Mouse (Mus musculus): ENCODE measurements around the gene Gys1. TPM values are rescaled to one million over a fixed set of nuclear protein-coding genes. Genes with fewer than 3 reads are reported as not detected.

The Gys1 gene
- total and polyA plus RNA-seq, 3 experiments: 22.1 to 44.8 (median 36.7) TPM

DNA sequence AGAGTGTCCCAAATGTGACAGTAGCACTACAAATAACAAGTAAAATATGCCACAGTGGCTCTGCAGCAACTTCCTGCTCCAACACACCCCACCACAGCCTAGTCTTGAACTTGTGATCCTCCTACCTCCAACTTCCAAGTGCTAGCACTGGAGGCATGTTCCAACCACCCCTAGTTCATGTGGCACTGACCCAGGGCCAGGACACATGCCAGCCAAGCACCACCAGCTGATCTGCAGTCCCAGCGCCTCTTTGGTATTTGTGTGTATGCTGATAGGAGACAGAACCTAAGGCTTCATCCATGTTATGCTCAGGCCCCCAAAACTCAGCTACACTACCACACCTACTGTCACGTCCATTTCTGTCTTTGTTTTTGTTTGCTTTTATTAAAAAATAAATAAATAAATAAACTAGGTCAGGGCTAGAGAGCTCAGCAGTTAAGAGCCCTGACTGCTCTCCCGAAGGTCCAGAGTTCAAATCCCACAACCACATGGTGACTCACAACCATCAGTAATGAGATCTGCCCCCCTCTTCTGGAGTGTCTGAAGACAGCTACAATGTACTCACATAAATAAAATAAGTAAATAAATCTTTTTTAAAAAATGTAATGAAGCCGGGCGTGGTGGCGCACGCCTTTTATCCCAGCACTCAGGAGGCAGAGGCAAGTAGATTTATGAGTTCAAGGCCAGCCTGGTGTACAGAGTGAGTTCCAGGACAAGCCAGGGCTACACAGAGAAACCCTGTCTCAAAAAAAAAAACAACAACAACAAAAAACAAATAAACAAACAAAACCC lies 29.5 kb downstream of the Gys1 start:
- Histone ChIP-seq H3K9me3 (replicated peaks) (no peaks in the 10 kb centered on the region), H3K27me3 (ENCODE audit: insufficient read depth, low read length) (peaks cover 2% of the 10 kb centered on the region; the same call in 1 of the 2 replicates), H3K36me3 (replicated peaks) (peaks cover 59% of the 10 kb centered on the region), H3K4me3 (ENCODE audit: low read depth, low read length) (peak overlapping the region; percentile 94), H3K4me1 (ENCODE audit: insufficient read depth, low read depth, low read length) (peaks cover 60% of the 10 kb centered on the region)
- TF ChIP-seq GATA1 (IDR thresholded peaks at IDR 0.05; ENCODE audit: borderline replicate concordance, low read length) (no peak), POLR2AphosphoS5 (IDR thresholded peaks at IDR 0.05; ENCODE audit: insufficient replicate concordance, low read depth, low read length) (no peak), TAL1 (conservative IDR thresholded peaks at IDR 0.05; ENCODE audit: low read depth, low read length) (no peak), CTCF (IDR thresholded peaks at IDR 0.05; ENCODE audit: low read depth, low read length) (no peak), GATA2 (IDR thresholded peaks at IDR 0.05; ENCODE audit: borderline replicate concordance, low read depth, low read length) (no peak)
- DNase-seq (ENCODE audit: low spot score): no peak
- no peak for ATAC-seq (ENCODE audit: extremely low read depth, insufficient number of reproducible peaks, low FRiP score, poor library complexity, severe bottlenecking)

DNA sequence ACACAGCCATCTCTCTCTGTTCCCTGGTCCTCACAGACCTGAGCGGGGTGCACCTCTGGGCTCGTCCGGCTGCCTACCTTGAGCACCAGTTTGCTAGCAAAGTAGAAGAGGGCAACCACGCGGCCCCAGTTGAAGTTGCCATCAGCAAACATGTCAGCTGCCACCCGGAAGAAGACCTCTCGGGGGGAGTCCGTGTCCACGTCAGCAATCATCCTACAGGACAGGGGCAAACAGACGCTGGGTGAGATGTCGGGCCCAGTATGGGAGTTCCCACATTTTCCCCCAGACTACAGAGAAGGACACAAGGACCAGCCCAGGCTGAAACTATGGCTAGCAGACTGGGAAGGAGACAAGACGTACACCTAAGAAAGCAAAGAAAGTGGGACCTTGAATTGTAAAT lies 30.5 kb downstream of the Gys1 start:
- H3K27me3 ChIP-seq (ENCODE audit: insufficient read depth, low read length): peaks cover 2% of the 10 kb centered on the region; the same call in 1 of the 2 replicates
- DNase-seq (ENCODE audit: low spot score) (no peak), ATAC-seq (ENCODE audit: extremely low read depth, insufficient number of reproducible peaks, low FRiP score, poor library complexity, severe bottlenecking) (no peak)
- no peaks in the 10 kb centered on the region for H3K9me3 ChIP-seq (replicated peaks)
- no peak for TF ChIP-seq POLR2AphosphoS5 (IDR thresholded peaks at IDR 0.05; ENCODE audit: insufficient replicate concordance, low read depth, low read length)
- no peak for TF ChIP-seq CTCF (IDR thresholded peaks at IDR 0.05; ENCODE audit: low read depth, low read length)
- TF ChIP-seq TAL1 (conservative IDR thresholded peaks at IDR 0.05; ENCODE audit: low read depth, low read length): no peak
- TF ChIP-seq GATA2 (IDR thresholded peaks at IDR 0.05; ENCODE audit: borderline replicate concordance, low read depth, low read length): no peak
- no peak for TF ChIP-seq GATA1 (IDR thresholded peaks at IDR 0.05; ENCODE audit: borderline replicate concordance, low read length)
- H3K4me3 ChIP-seq (ENCODE audit: low read depth, low read length): peak overlapping the region; percentile 94
- peaks cover 56% of the 10 kb centered on the region for H3K36me3 ChIP-seq (replicated peaks)
- H3K4me1 ChIP-seq (ENCODE audit: insufficient read depth, low read depth, low read length): peaks cover 57% of the 10 kb centered on the region

DNA sequence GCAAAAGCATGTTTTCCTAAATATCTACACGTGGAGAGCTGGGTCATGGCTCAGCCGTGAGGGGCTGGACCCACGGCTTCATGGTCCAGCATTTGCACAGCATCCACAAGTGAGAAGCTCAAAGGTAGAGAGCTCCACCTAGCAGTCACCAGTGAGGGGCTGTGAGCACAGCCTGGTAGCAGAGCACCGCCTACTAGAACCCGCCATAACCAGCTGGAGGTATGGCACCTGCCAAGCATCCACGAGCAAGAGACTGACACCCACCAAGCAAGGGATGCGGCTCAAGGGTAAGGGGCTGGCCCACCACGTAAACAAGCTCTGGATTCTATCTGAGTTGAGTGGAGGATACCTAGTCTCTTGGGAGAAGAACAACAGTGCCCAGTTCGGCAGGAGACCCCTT lies 30.9 kb downstream of the Gys1 start:
- no peak for TF ChIP-seq POLR2AphosphoS5 (IDR thresholded peaks at IDR 0.05; ENCODE audit: insufficient replicate concordance, low read depth, low read length)
- TF ChIP-seq CTCF (IDR thresholded peaks at IDR 0.05; ENCODE audit: low read depth, low read length): no peak
- no peak for TF ChIP-seq GATA1 (IDR thresholded peaks at IDR 0.05; ENCODE audit: borderline replicate concordance, low read length)
- no peak for TF ChIP-seq GATA2 (IDR thresholded peaks at IDR 0.05; ENCODE audit: borderline replicate concordance, low read depth, low read length)
- no peak for TF ChIP-seq TAL1 (conservative IDR thresholded peaks at IDR 0.05; ENCODE audit: low read depth, low read length)
- Histone ChIP-seq H3K36me3 (replicated peaks) (peaks cover 51% of the 10 kb centered on the region), H3K27me3 (ENCODE audit: insufficient read depth, low read length) (peaks cover 2% of the 10 kb centered on the region; the same call in 1 of the 2 replicates), H3K4me1 (ENCODE audit: insufficient read depth, low read depth, low read length) (peaks cover 54% of the 10 kb centered on the region), H3K9me3 (replicated peaks) (no peaks in the 10 kb centered on the region), H3K4me3 (ENCODE audit: low read depth, low read length) (peak overlapping the region; percentile 94)
- DNase-seq (ENCODE audit: low spot score) (peak; percentile 43), ATAC-seq (ENCODE audit: extremely low read depth, insufficient number of reproducible peaks, low FRiP score, poor library complexity, severe bottlenecking) (peak; percentile 16; the same call in 1 of the 2 replicates)

DNA sequence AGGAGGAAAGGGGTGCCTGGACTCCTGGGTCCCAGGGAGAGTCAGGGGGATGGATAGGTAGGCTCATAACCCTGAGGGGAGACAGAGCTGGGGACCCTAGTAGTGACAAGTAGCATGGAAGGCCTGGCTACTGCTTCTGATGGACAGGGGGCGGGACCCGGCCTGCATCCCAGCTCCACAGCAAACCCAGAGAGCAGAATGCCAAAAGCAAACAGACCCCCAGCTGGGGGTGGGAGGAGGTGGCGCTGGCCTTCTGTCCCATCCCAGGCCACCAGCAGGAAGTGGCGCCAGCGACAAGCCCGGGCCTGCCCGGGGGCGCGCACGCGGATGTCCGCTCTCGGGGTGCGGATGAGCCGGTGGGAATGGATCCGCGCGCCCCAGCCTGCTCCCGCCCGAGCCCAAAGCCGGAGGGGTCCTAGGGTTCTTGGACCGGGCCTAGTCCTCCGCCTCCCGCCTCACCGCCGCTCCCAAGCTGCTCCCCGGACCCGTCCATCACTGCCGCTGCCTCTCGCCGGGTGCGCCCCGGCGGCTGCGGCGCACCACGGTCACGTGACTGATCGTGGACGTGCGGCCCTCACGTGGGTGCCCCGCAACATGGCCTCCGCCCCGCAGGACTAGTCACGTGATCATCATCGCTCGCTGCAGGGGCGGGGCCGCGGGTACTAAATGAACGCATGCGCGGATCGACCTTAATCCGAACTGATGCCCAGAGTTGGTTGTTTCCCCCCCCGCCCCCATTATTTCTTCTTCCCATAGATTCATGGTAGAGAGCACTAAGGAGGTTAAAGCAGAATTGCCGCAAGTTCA lies 31.8 kb downstream of the Gys1 start, which contains the start of gene Bax:
Gene Bax, minus strand, starts transcription at position 616 of the 807 bp plus-strand sequence.
- peaks cover 2% of the 10 kb centered on the region; the same call in 1 of the 2 replicates for H3K27me3 ChIP-seq (ENCODE audit: insufficient read depth, low read length)
- no peak for TF ChIP-seq GATA2 (IDR thresholded peaks at IDR 0.05; ENCODE audit: borderline replicate concordance, low read depth, low read length)
- TF ChIP-seq GATA1 (IDR thresholded peaks at IDR 0.05; ENCODE audit: borderline replicate concordance, low read length): no peak
- no peak for TF ChIP-seq TAL1 (conservative IDR thresholded peaks at IDR 0.05; ENCODE audit: low read depth, low read length)
- no peak for TF ChIP-seq POLR2AphosphoS5 (IDR thresholded peaks at IDR 0.05; ENCODE audit: insufficient replicate concordance, low read depth, low read length)
- TF ChIP-seq CTCF (IDR thresholded peaks at IDR 0.05; ENCODE audit: low read depth, low read length): no peak
- H3K36me3 ChIP-seq (replicated peaks): peaks cover 43% of the 10 kb centered on the region
- H3K4me3 ChIP-seq (ENCODE audit: low read depth, low read length): peak within 1 kb of the TSS; percentile 94
- ATAC-seq (ENCODE audit: extremely low read depth, insufficient number of reproducible peaks, low FRiP score, poor library complexity, severe bottlenecking): peak; percentile 36; the same call in 1 of the 2 replicates
- no peaks in the 10 kb centered on the region for H3K9me3 ChIP-seq (replicated peaks)
- DNase-seq (ENCODE audit: low spot score): peak; percentile 83
- peaks cover 54% of the 10 kb centered on the region for H3K4me1 ChIP-seq (ENCODE audit: insufficient read depth, low read depth, low read length)

DNA sequence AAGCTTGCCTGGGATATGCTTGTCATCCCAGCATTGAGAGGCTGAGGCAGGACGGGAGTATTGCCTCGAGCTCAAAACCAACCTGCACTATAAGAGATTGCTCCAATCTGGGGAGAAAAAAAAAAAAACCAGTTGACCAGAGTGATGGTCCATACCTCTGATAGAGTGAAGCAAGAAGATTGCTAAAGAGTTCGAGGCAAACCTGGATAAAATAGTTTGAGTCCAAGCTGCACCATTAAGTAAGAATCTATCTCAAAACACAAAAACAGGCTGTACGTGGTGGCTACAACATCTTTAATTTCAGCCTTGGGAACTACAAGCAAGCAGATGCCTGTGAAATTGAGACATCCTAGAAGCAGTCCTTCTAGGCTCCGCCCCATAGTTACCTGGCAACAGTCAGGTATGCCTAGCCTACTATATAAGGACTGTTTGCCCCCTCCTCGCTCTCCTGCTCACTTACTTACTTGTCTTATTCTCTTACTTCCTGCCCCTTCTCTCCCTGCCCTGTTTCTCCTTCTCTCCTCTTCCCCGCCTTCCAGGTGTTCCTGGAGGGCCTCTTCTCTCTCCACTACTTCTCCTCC lies 32.5 kb downstream of the Gys1 start:
- Histone ChIP-seq H3K4me1 (ENCODE audit: insufficient read depth, low read depth, low read length) (peaks cover 51% of the 10 kb centered on the region), H3K27me3 (ENCODE audit: insufficient read depth, low read length) (peaks cover 2% of the 10 kb centered on the region; the same call in 1 of the 2 replicates), H3K4me3 (ENCODE audit: low read depth, low read length) (peak overlapping the region; percentile 94), H3K9me3 (replicated peaks) (no peaks in the 10 kb centered on the region), H3K36me3 (replicated peaks) (peaks cover 36% of the 10 kb centered on the region)
- DNase-seq (ENCODE audit: low spot score) (no peak), ATAC-seq (ENCODE audit: extremely low read depth, insufficient number of reproducible peaks, low FRiP score, poor library complexity, severe bottlenecking) (no peak)
- TF ChIP-seq TAL1 (conservative IDR thresholded peaks at IDR 0.05; ENCODE audit: low read depth, low read length) (no peak), POLR2AphosphoS5 (IDR thresholded peaks at IDR 0.05; ENCODE audit: insufficient replicate concordance, low read depth, low read length) (no peak)
